Mouse (Mus musculus) kidney, embryonic 16.5 days (tissue): ENCODE measurements around the gene Satb2. TPM values are rescaled to one million over a fixed set of nuclear protein-coding genes. Genes with fewer than 3 reads are reported as not detected.

Experiments used
- ATAC-seq: fragments of 200-750 bp; cut with Nextera tagmentation; 2 replicates; pipeline ENCODE4 v1.8.0; 2017; ENCODE audit warnings: moderate TSS enrichment; ENCODE audit not compliant: low FRiP score, low TSS enrichment
- H3K27ac ChIP-seq: fragments of 300-500 bp; sonication (generic); 2 replicates; pipeline ENCODE4 v1.5.1; 2014; ENCODE audit warnings: low read length
- H3K27me3 ChIP-seq: fragments of 300-500 bp; sonication (generic); 2 replicates; pipeline ENCODE4 v1.6.1; 2014; ENCODE audit warnings: low read length, control low read depth, mixed read lengths; ENCODE audit not compliant: insufficient read depth
- H3K36me3 ChIP-seq: fragments of 300-500 bp; sonication (generic); 2 replicates; pipeline ENCODE4 v1.6.1; 2014; ENCODE audit warnings: low read length, control low read depth, mixed read lengths; ENCODE audit not compliant: insufficient read depth
- H3K4me1 ChIP-seq: fragments of 300-500 bp; sonication (generic); 2 replicates; pipeline ENCODE4 v1.6.1; 2014; ENCODE audit warnings: low read length, control low read depth, mixed read lengths; ENCODE audit not compliant: insufficient read depth
- H3K4me2 ChIP-seq: fragments of 300-500 bp; sonication (generic); replicated peaks from 2 replicates; pipeline ENCODE4 v1.6.1; 2014; ENCODE audit warnings: low read depth, low read length
- H3K4me3 ChIP-seq: fragments of 300-500 bp; sonication (generic); 2 replicates; pipeline ENCODE4 v1.5.1; 2014; ENCODE audit warnings: mild to moderate bottlenecking, low read length
- H3K9ac ChIP-seq: fragments of 300-500 bp; sonication (generic); replicated peaks from 2 replicates; pipeline ENCODE4 v1.6.1; 2014; ENCODE audit warnings: low read length
- H3K9me3 ChIP-seq: fragments of 300-500 bp; sonication (generic); 2 replicates; pipeline ENCODE4 v1.6.1; 2016; ENCODE audit warnings: low read length, control low read depth
- WGBS: fragments of 180-500 bp; shearing (Covaris S2); extraction: QIAGEN DNeasy Blood & Tissue Kit; methylation state at CpG from one replicate; pipeline ENCODE4 v1.1.7; 2014; 5-methylcytosine and 5-hydroxymethylcytosine counted together
- polyA plus RNA-seq: library from polyadenylated mRNA; unstranded; fragments of >200 nt; fragmentation: Nextera tagmentation; extraction: Ambion mirVana; gene quantifications from 2 replicates; pipeline ENCODE4 v1.2.1, GENCODE M21; 2015

Gene Satb2
- polyA plus RNA-seq, 1 experiment from 2014 or later, result 1.6 TPM

- Histone ChIP-seq H3K36me3 (no peaks in the 10 kb centered on the region), H3K4me1 (peaks cover 12% of the 10 kb centered on the region), H3K27ac (no peak overlapping the region), H3K9ac (no peak overlapping the region), H3K4me3 (no peak overlapping the region), H3K9me3 (no peaks in the 10 kb centered on the region), H3K4me2 (no peak overlapping the region), H3K27me3 (peaks cover 85% of the 10 kb centered on the region)
- no peak for ATAC-seq
- WGBS, result 3% methylated on average over 8 of the region's 8 CpGs
These were observed 4.2 kb upstream of the Satb2 start for GRCm38 (mm10) chr1:56982631-56983030.

GRCm38 (mm10) chr1:56981947-56982555 is 3.6 kb upstream of the Satb2 start:
- Histone ChIP-seq H3K4me1 (peaks cover 12% of the 10 kb centered on the region), H3K36me3 (no peaks in the 10 kb centered on the region), H3K27ac (no peak overlapping the region), H3K9ac (no peak overlapping the region), H3K27me3 (peaks cover 88% of the 10 kb centered on the region), H3K4me2 (no peak overlapping the region), H3K9me3 (no peaks in the 10 kb centered on the region), H3K4me3 (no peak overlapping the region)
- WGBS, result 3% methylated on average over 11 of the region's 11 CpGs
- ATAC-seq, result no peak

GRCm38 (mm10) chr1:56981508-56981907 is 3.1 kb upstream of the Satb2 start:
- Histone ChIP-seq H3K27ac (no peak overlapping the region), H3K4me1 (peaks cover 12% of the 10 kb centered on the region), H3K36me3 (no peaks in the 10 kb centered on the region), H3K9me3 (no peaks in the 10 kb centered on the region), H3K4me2 (no peak overlapping the region), H3K4me3 (no peak overlapping the region), H3K27me3 (peaks cover 88% of the 10 kb centered on the region), H3K9ac (no peak overlapping the region)
- no peak for ATAC-seq
- WGBS, result 0% methylated on average over 1 of the region's 1 CpGs

GRCm38 (mm10) chr1:56980631-56981275 is 2.3 kb upstream of the Satb2 start:
- H3K27ac ChIP-seq, result no peak overlapping the region
- no peak overlapping the region for H3K9ac ChIP-seq
- H3K4me2 ChIP-seq, result peak overlapping the region; percentile 39
- 1% methylated on average over 27 of the region's 27 CpGs for WGBS
- peaks cover 12% of the 10 kb centered on the region for H3K4me1 ChIP-seq
- H3K4me3 ChIP-seq, result peak overlapping the region; percentile 22
- no peaks in the 10 kb centered on the region for H3K36me3 ChIP-seq
- H3K27me3 ChIP-seq, result peaks cover 90% of the 10 kb centered on the region
- no peak for ATAC-seq
- H3K9me3 ChIP-seq, result no peaks in the 10 kb centered on the region

- no peak overlapping the region for H3K4me3 ChIP-seq
- no peaks in the 10 kb centered on the region for H3K36me3 ChIP-seq
- no peak overlapping the region for H3K27ac ChIP-seq
- no peak for ATAC-seq
- H3K4me1 ChIP-seq, result peaks cover 12% of the 10 kb centered on the region
- 3% methylated on average over 7 of the region's 7 CpGs for WGBS
- no peak overlapping the region for H3K9ac ChIP-seq
- peaks cover 86% of the 10 kb centered on the region for H3K27me3 ChIP-seq
- H3K4me2 ChIP-seq, result no peak overlapping the region
- H3K9me3 ChIP-seq, result no peaks in the 10 kb centered on the region
These were observed 1.3 kb upstream of the Satb2 start for GRCm38 (mm10) chr1:56979531-56980395.

GRCm38 (mm10) chr1:56977201-56978100 is 999 bp downstream of the Satb2 start:
- no peak overlapping the region for H3K27ac ChIP-seq
- peak overlapping the region; percentile 39 for H3K4me2 ChIP-seq
- no peaks in the 10 kb centered on the region for H3K9me3 ChIP-seq
- H3K4me1 ChIP-seq, result peaks cover 5% of the 10 kb centered on the region; the same call in 1 of the 2 replicates
- peak; percentile 31 for ATAC-seq
- H3K4me3 ChIP-seq, result peak overlapping the region; percentile 36
- no peaks in the 10 kb centered on the region for H3K36me3 ChIP-seq
- H3K9ac ChIP-seq, result no peak overlapping the region
- 1% methylated on average over 45 of the region's 45 CpGs for WGBS
- H3K27me3 ChIP-seq, result peaks cover 68% of the 10 kb centered on the region

GRCm38 (mm10) chr1:56976825-56977104 is 1.7 kb downstream of the Satb2 start:
- ATAC-seq, result no peak
- Histone ChIP-seq H3K9ac (no peak overlapping the region), H3K27ac (no peak overlapping the region), H3K4me3 (peak overlapping the region; percentile 36; the same call in 1 of the 2 replicates), H3K4me2 (peak overlapping the region; percentile 39), H3K4me1 (peaks cover 8% of the 10 kb centered on the region), H3K36me3 (no peaks in the 10 kb centered on the region), H3K9me3 (no peaks in the 10 kb centered on the region), H3K27me3 (peaks cover 61% of the 10 kb centered on the region)
- 1% methylated on average over 11 of the region's 11 CpGs for WGBS

- peak overlapping the region; percentile 39; the same call in 1 of the 2 replicates for H3K4me2 ChIP-seq
- no peak overlapping the region for H3K9ac ChIP-seq
- H3K9me3 ChIP-seq, result no peaks in the 10 kb centered on the region
- no peaks in the 10 kb centered on the region for H3K36me3 ChIP-seq
- H3K27ac ChIP-seq, result no peak overlapping the region
- no peak overlapping the region; the same call in 1 of the 2 replicates for H3K4me3 ChIP-seq
- peaks cover 13% of the 10 kb centered on the region for H3K4me1 ChIP-seq
- peaks cover 56% of the 10 kb centered on the region for H3K27me3 ChIP-seq
- no peak for ATAC-seq
- 3% methylated on average over 25 of the region's 25 CpGs for WGBS
These were observed 2.2 kb downstream of the Satb2 start for GRCm38 (mm10) chr1:56976044-56976824.

GRCm38 (mm10) chr1:56975546-56975945 is 2.9 kb downstream of the Satb2 start:
- peaks cover 15% of the 10 kb centered on the region for H3K4me1 ChIP-seq
- no peak overlapping the region for H3K4me3 ChIP-seq
- WGBS, result 4% methylated on average over 12 of the region's 12 CpGs
- no peaks in the 10 kb centered on the region for H3K9me3 ChIP-seq
- H3K4me2 ChIP-seq, result no peak overlapping the region
- no peak for ATAC-seq
- H3K36me3 ChIP-seq, result no peaks in the 10 kb centered on the region
- H3K27me3 ChIP-seq, result peaks cover 56% of the 10 kb centered on the region
- no peak overlapping the region for H3K27ac ChIP-seq
- no peak overlapping the region for H3K9ac ChIP-seq
